In the genomic region with DNA sequence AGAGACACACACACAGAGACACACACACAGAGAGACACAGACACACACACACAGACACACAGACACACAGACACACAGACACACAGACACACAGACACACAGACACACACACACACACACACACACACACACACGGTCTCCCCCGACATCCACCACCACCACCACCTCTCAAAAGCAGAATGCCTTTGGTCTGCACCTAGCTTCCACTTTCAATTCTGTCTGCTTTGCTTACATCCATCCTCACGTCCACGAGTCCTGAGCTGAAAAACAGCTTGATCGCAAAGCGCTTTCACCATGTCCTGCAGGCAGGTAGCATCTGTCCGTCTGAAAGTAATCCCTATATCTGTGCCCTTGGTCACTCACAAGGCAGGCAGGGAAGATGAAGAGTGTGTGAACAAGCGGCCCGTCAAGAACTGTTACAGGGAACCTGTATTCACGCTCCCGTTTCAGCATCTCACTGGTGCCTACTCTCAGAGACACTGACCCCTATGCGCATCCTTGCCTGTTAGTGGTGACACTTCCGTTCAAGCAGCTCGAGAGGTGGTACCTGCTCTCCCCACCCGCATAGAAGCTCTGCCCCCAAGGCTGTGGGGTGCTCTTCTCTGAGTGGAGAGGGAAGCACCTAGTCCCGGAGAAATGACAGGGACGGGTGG, we compare ENCODE assay signal across 8 mouse cellular contexts. TPM values are rescaled to one million over a fixed set of nuclear protein-coding genes. Genes with fewer than 3 reads are reported as not detected.
A peak's percentile ranks its signal among the peaks of the same experiment; 100 is the strongest.
DNase-seq lines count a peak whose midpoint lies in the region; ATAC-seq lines count a peak whose summit lies in the region.

No protein-coding gene starts in this region.

- H3K4me2 ChIP-seq in embryonic facial prominence, embryonic 13.5 days = peak overlapping the region; percentile 88
- H3K4me2 ChIP-seq in hindbrain, embryonic 15.5 days = peak overlapping the region; percentile 70; the same call in 1 of the 2 replicates

- H3K4me1 ChIP-seq in embryonic facial prominence, embryonic 13.5 days = peaks cover 10% of the 10 kb centered on the region
- H3K4me1 ChIP-seq in hindbrain, embryonic 15.5 days (replicated peaks) = peaks cover 12% of the 10 kb centered on the region

- no peak overlapping the region for H3K9ac ChIP-seq in embryonic facial prominence, embryonic 13.5 days
- no peak overlapping the region for H3K9ac ChIP-seq in hindbrain, embryonic 15.5 days

- peak; percentile 96 for DNase-seq in heart, adult 11 months
- no peak for DNase-seq in heart, postnatal 25 days (ENCODE audit: low spot score)
- peak; percentile 7 for DNase-seq in lung, postnatal 10 days
- no peak for DNase-seq in left cerebral cortex, postnatal 14 days (ENCODE audit: low spot score in 2 of 2)
- no peak for DNase-seq in spleen, adult 18-20 months
- DNase-seq in layer of hippocampus, postnatal 36 days = no peak

- H3K9me3 ChIP-seq in embryonic facial prominence, embryonic 13.5 days = no peaks in the 10 kb centered on the region
- H3K9me3 ChIP-seq in hindbrain, embryonic 15.5 days = no peaks in the 10 kb centered on the region

- no peaks in the 10 kb centered on the region for H3K36me3 ChIP-seq in embryonic facial prominence, embryonic 13.5 days
- H3K36me3 ChIP-seq in hindbrain, embryonic 15.5 days = no peaks in the 10 kb centered on the region

- H3K27me3 ChIP-seq in embryonic facial prominence, embryonic 13.5 days = peaks cover 46% of the 10 kb centered on the region
- H3K27me3 ChIP-seq in hindbrain, embryonic 15.5 days = peaks cover 21% of the 10 kb centered on the region

- 33% methylated on average over 17 of the region's 17 CpGs for WGBS in embryonic facial prominence, embryonic 13.5 days
- 38% methylated on average over 17 of the region's 17 CpGs for WGBS in hindbrain, embryonic 15.5 days

- no peak overlapping the region for H3K27ac ChIP-seq in embryonic facial prominence, embryonic 13.5 days
- no peak overlapping the region for H3K27ac ChIP-seq in hindbrain, embryonic 15.5 days (replicated peaks)

- H3K4me3 ChIP-seq in embryonic facial prominence, embryonic 13.5 days = peak overlapping the region; percentile 52
- peak overlapping the region; percentile 37 for H3K4me3 ChIP-seq in hindbrain, embryonic 15.5 days

- ATAC-seq in embryonic facial prominence, embryonic 13.5 days (ENCODE audit: insufficient number of reproducible peaks, insufficient read depth, low FRiP score, low TSS enrichment, low read depth) = 0 out of 2 replicates have a peak, but pooled peaks have one; percentile 10
- 0 out of 2 replicates have a peak, but pooled peaks have one; percentile 25 for ATAC-seq in hindbrain, embryonic 15.5 days (ENCODE audit: low FRiP score, low read depth)

- intact Hi-C loops in heart, postnatal 25 days (cut with DNase I) = no loop called here
- intact Hi-C loops in left cerebral cortex, postnatal 14 days (cut with DNase I) = no loop called here

RNA-seq across cellular contexts. Expression of a gene that starts 1.5 kb away (rescaled TPM):
- total RNA-seq in heart, postnatal 25 days (2021) = 10 to 100 TPM in 1 of 2 experiments, 1 to 10 TPM in 1; 9.0 to 11.3 TPM
- polyA plus RNA-seq in embryonic facial prominence, embryonic 13.5 days (2015; fragmentation: Nextera tagmentation; extraction: Ambion mirVana) = 0.53 and 0.65 TPM in 2 replicates
- 1.5 and 2.2 TPM in 2 replicates for polyA plus RNA-seq in hindbrain, embryonic 15.5 days (2015; fragmentation: Nextera tagmentation; extraction: Ambion mirVana)
- total RNA-seq in left cerebral cortex, postnatal 14 days (2021) = 1 to 10 TPM; 3.3 to 3.8 TPM
- 1 to 10 TPM; 2.9 to 6.8 TPM for total RNA-seq in layer of hippocampus, postnatal 36 days (2021)

Comparison
In these comparisons a context has a peak if more than half of its experiments do, and no peak if none do; other contexts are left out.
1. DNase-seq: peak in heart, adult 11 months (single experiment) and lung, postnatal 10 days (single experiment); none in heart, postnatal 25 days (single experiment), left cerebral cortex, postnatal 14 days (0 of 2), spleen, adult 18-20 months (0 of 2) and layer of hippocampus, postnatal 36 days (0 of 2).